Mouse (Mus musculus): Measurements from ENCODE around the gene 9130213A22Rik. TPM values are rescaled to one million over a fixed set of nuclear protein-coding genes. Genes with fewer than 3 reads are reported as not detected.

The 9130213A22Rik gene
- total and polyA plus RNA-seq, 3 experiments = 0.08 to 0.26 TPM; not detected in 1

GRCm38 (mm10) chr11:69089616-69090290 lies 32.6 kb downstream of the 9130213A22Rik start:
- peaks cover 17% of the 10 kb centered on the region for H3K79me2 ChIP-seq (ENCODE audit: control insufficient read depth, insufficient read depth, low read length, poor library complexity)
- peak overlapping the region; percentile 94 for H3K9ac ChIP-seq (ENCODE audit: control insufficient read depth, low read depth, low read length, poor library complexity, severe bottlenecking)
- no peak for DNase-seq (ENCODE audit: low read depth, low spot score)
- no peak overlapping the region for H3K27ac ChIP-seq (ENCODE audit: control insufficient read depth, low read depth, low read length)
- TF ChIP-seq MAFK (IDR thresholded peaks at IDR 0.05; ENCODE audit: borderline replicate concordance, low read depth, low read length) = no peak
- TF ChIP-seq EP300 (IDR thresholded peaks at IDR 0.05; ENCODE audit: low read depth in 1 of 2, low read length in 2 of 2) = no peak
- TF ChIP-seq MAX (IDR thresholded peaks at IDR 0.05; ENCODE audit: low read length) = no peak
- no peak for TF ChIP-seq RAD21 (IDR thresholded peaks at IDR 0.05; ENCODE audit: low read depth, low read length)
- TF ChIP-seq TCF12 (IDR thresholded peaks at IDR 0.05; ENCODE audit: low read depth, low read length) = no peak
- TF ChIP-seq TAL1 (IDR thresholded peaks at IDR 0.05; ENCODE audit: low read length) = no peak
- TF ChIP-seq CHD1 (IDR thresholded peaks at IDR 0.05; ENCODE audit: low read depth, low read length) = no peak
- no peak for TF ChIP-seq SIN3A (IDR thresholded peaks at IDR 0.05; ENCODE audit: low read length)
- peaks cover 3 to 16% of the 10 kb centered on the region in 2 experiments; a peak in 3 of 4 replicates for H3K4me1 ChIP-seq (ENCODE audit: control insufficient read depth in 1 of 2, insufficient read depth in 2 of 2, low read length in 2 of 2)
- H3K9me3 ChIP-seq (replicated peaks; ENCODE audit: insufficient read depth, low read length) = no peaks in the 10 kb centered on the region
- H3K36me3 ChIP-seq (ENCODE audit: control insufficient read depth in 1 of 2, insufficient read depth in 2 of 2, low read length in 2 of 2) = peaks cover 6 to 7% of the 10 kb centered on the region in 2 experiments
- H3K27me3 ChIP-seq (ENCODE audit: control insufficient read depth in 1 of 2, insufficient read depth in 2 of 2, low read length in 2 of 2) = no peaks in the 10 kb centered on the region
- peak overlapping the region; percentile 77 to 100 for H3K4me3 ChIP-seq (ENCODE audit: control insufficient read depth in 1 of 2, insufficient read depth in 1 of 2, low read depth in 2 of 2, low read length in 2 of 2)

- Histone ChIP-seq H3K36me3 (ENCODE audit: control insufficient read depth in 1 of 2, insufficient read depth in 2 of 2, low read length in 2 of 2) (peaks cover 5 to 6% of the 10 kb centered on the region in 2 experiments; a peak in 3 of 4 replicates), H3K27ac (ENCODE audit: control insufficient read depth, low read depth, low read length) (peak overlapping the region; percentile 56), H3K79me2 (ENCODE audit: control insufficient read depth, insufficient read depth, low read length, poor library complexity) (peaks cover 17% of the 10 kb centered on the region), H3K4me3 (ENCODE audit: control insufficient read depth in 1 of 2, insufficient read depth in 1 of 2, low read depth in 2 of 2, low read length in 2 of 2) (peak overlapping the region; percentile 77 to 100), H3K27me3 (ENCODE audit: control insufficient read depth in 1 of 2, insufficient read depth in 2 of 2, low read length in 2 of 2) (no peaks in the 10 kb centered on the region), H3K9me3 (replicated peaks; ENCODE audit: insufficient read depth, low read length) (no peaks in the 10 kb centered on the region), H3K4me1 (ENCODE audit: control insufficient read depth in 1 of 2, insufficient read depth in 2 of 2, low read length in 2 of 2) (peaks cover 3 to 16% of the 10 kb centered on the region in 2 experiments; a peak in 3 of 4 replicates), H3K9ac (ENCODE audit: control insufficient read depth, low read depth, low read length, poor library complexity, severe bottlenecking) (peak overlapping the region; percentile 94)
- TF ChIP-seq TAL1 (IDR thresholded peaks at IDR 0.05; ENCODE audit: low read length) = peak; percentile 55
- 0 out of 2 replicates have a peak, but pooled peaks have one; percentile 28 for TF ChIP-seq ETS1 (IDR thresholded peaks at IDR 0.05; ENCODE audit: low read depth, low read length)
- no peak for TF ChIP-seq NELFE (IDR thresholded peaks at IDR 0.05; ENCODE audit: low read depth, low read length)
- TF ChIP-seq CHD2 (IDR thresholded peaks at IDR 0.05; ENCODE audit: low read length) = no peak
- TF ChIP-seq UBTF (IDR thresholded peaks at IDR 0.05; ENCODE audit: borderline replicate concordance, insufficient read depth, low read depth, low read length) = no peak
- no peak for TF ChIP-seq ZKSCAN1 (IDR thresholded peaks at IDR 0.05; ENCODE audit: low read depth, low read length)
- no peak for DNase-seq (ENCODE audit: low read depth, low spot score)
Observed at GRCm38 (mm10) chr11:69088856-69089615, 33.4 kb downstream of the 9130213A22Rik start.

All from MEL (cell line).